Mouse (Mus musculus) heart, postnatal 10 days (tissue): Measurements from ENCODE around the gene Frmpd1. TPM values are rescaled to one million over a fixed set of nuclear protein-coding genes. Genes with fewer than 3 reads are reported as not detected.
A peak's percentile ranks its signal among the peaks of the same experiment; 100 is the strongest.

Experiments used
- DNase-seq, 2 experiments: peaks; one replicate each; pipeline ENCODE4 v3.0.0; 2021
- intact Hi-C: fragments of 180-260 bp; cut with DNase I; formaldehyde crosslinking; loops from one replicate; pipeline ENCODE4 v1.15.1; 2025
- total RNA-seq, 2 experiments: library from RNA; stranded (reverse); gene quantifications; 2 replicates each; pipeline ENCODE4 v1.2.3; 2021

Gene Frmpd1
- total RNA-seq, 2 experiments from 2014 or later: 0.42 to 0.69 TPM

- no peak for DNase-seq
- intact Hi-C loops: no loop called here
Observed at GRCm38 (mm10) chr4:45230263-45230662, 45.6 kb downstream of the Frmpd1 start.

GRCm38 (mm10) chr4:45238260-45238659 lies 53.6 kb downstream of the Frmpd1 start:
- no peak for DNase-seq
- intact Hi-C loops: no loop called here

- intact Hi-C loops: no loop called here
- DNase-seq: no peak
Observed at GRCm38 (mm10) chr4:45241330-45241729, 56.7 kb downstream of the Frmpd1 start.

- intact Hi-C loops: no loop called here
Observed at GRCm38 (mm10) chr4:45242163-45242562, 57.5 kb downstream of the Frmpd1 start.

GRCm38 (mm10) chr4:45243211-45243902 lies 58.7 kb downstream of the Frmpd1 start:
- no peak for DNase-seq
- intact Hi-C loops: no loop called here

More at GRCm38 (mm10) chr4:45242163-45242562, 57.5 kb downstream of the Frmpd1 start:
- DNase-seq: no peak

- intact Hi-C loops: no loop called here
- no peak for DNase-seq
Observed at GRCm38 (mm10) chr4:45251265-45251664, 66.6 kb downstream of the Frmpd1 start.

- intact Hi-C loops: no loop called here
- DNase-seq: no peak
Observed at GRCm38 (mm10) chr4:45252861-45253262, 68.2 kb downstream of the Frmpd1 start.

- intact Hi-C loops: no loop called here
- no peak for DNase-seq
Observed at GRCm38 (mm10) chr4:45253839-45254601, 69.3 kb downstream of the Frmpd1 start.

- intact Hi-C loops: no loop called here
- no peak for DNase-seq
Observed at GRCm38 (mm10) chr4:45259232-45259832, 74.7 kb downstream of the Frmpd1 start.

GRCm38 (mm10) chr4:45261551-45261950 lies 76.9 kb downstream of the Frmpd1 start:
- DNase-seq: no peak

GRCm38 (mm10) chr4:45267883-45268282 lies 83.2 kb downstream of the Frmpd1 start:
- no peak for DNase-seq
- intact Hi-C loops: no loop called here

More at GRCm38 (mm10) chr4:45261551-45261950, 76.9 kb downstream of the Frmpd1 start:
- intact Hi-C loops: no loop called here

GRCm38 (mm10) chr4:45271041-45271452 lies 86.4 kb downstream of the Frmpd1 start:
- peak in 1 of 2 experiments; percentile 14 for DNase-seq
- intact Hi-C loops: no loop called here

GRCm38 (mm10) chr4:45275770-45276169 lies 91.1 kb downstream of the Frmpd1 start:
- intact Hi-C loops: no loop called here

GRCm38 (mm10) chr4:45279292-45279691 lies 94.6 kb downstream of the Frmpd1 start:
- intact Hi-C loops: no loop called here

More at GRCm38 (mm10) chr4:45275770-45276169, 91.1 kb downstream of the Frmpd1 start:
- no peak for DNase-seq

GRCm38 (mm10) chr4:45279981-45280548 lies 95.4 kb downstream of the Frmpd1 start:
- DNase-seq: peak; percentile 79 to 85
- intact Hi-C loops: loop anchor here (1.0 to 5.0 kb wide), 5 partner anchors 117 to 492 kb away; partner anchors contain the start of gene Tomm5

More at GRCm38 (mm10) chr4:45279292-45279691, 94.6 kb downstream of the Frmpd1 start:
- no peak for DNase-seq

- intact Hi-C loops: loop anchor here (5.0 kb wide), 2 partner anchors 531 to 571 kb away; no protein-coding TSS in a partner anchor
- peak in 1 of 2 experiments; percentile 21 for DNase-seq
Observed at GRCm38 (mm10) chr4:45286318-45286717, 101.6 kb downstream of the Frmpd1 start.

GRCm38 (mm10) chr4:45287906-45288305 lies 103.2 kb downstream of the Frmpd1 start:
- intact Hi-C loops: loop anchor here (5.0 kb wide), 2 partner anchors 529 to 569 kb away; no protein-coding TSS in a partner anchor

GRCm38 (mm10) chr4:45296662-45297564 lies 112.2 kb downstream of the Frmpd1 start, which contains the start of gene Trmt10b:
TSS of gene Trmt10b (plus strand) at chr4:45297127.
- intact Hi-C loops: no loop called here
- DNase-seq: peak; percentile 65 to 81

More at GRCm38 (mm10) chr4:45287906-45288305, 103.2 kb downstream of the Frmpd1 start:
- no peak for DNase-seq

GRCm38 (mm10) chr4:45305536-45305935 lies 120.9 kb downstream of the Frmpd1 start:
- no peak for DNase-seq
- intact Hi-C loops: no loop called here
